Mouse (Mus musculus) ovary, postnatal 10 days (tissue): ENCODE measurements around the gene Aspm.

Experiments used
- DNase-seq: peaks from one replicate; pipeline ENCODE4 v3.0.0; 2022; ENCODE audit warnings: low spot score

The Aspm gene

GRCm38 (mm10) chr1:139501258-139501752 lies 46.7 kb downstream of the Aspm start, which contains the start of gene F13b:
F13b (plus strand) TSS chr1:139501702.
- no peak for DNase-seq

GRCm38 (mm10) chr1:139514556-139514955 lies 60.0 kb downstream of the Aspm start:
- no peak for DNase-seq
